Mouse (Mus musculus): ENCODE results near the gene Fmnl1. TPM values are rescaled to one million over a fixed set of nuclear protein-coding genes. Genes with fewer than 3 reads are reported as not detected.
"Not testable (repeated sequence)": the region's sequence is repeated elsewhere in the genome, so short reads cannot be mapped to it uniquely, and the experiment has no call there.

The Fmnl1 gene
- polyA plus RNA-seq, 1 experiment from 2014 or later, result 2.6 TPM

- Histone ChIP-seq H3K4me2 (no peak overlapping the region), H3K9ac (no peak overlapping the region), H3K27ac (replicated peaks) (no peak overlapping the region), H3K27me3 (replicated peaks) (0 out of 2 replicates have a peak, but pooled peaks cover 11% of the 10 kb centered on the region), H3K4me1 (no peaks in the 10 kb centered on the region), H3K9me3 (0 out of 2 replicates have a peak, but pooled peaks cover 4% of the 10 kb centered on the region), H3K4me3 (no peak overlapping the region), H3K36me3 (no peaks in the 10 kb centered on the region)
- WGBS, result 63% methylated on average over 8 of the region's 8 CpGs
- ATAC-seq (ENCODE audit: extremely low read depth, insufficient number of reproducible peaks, low FRiP score, low TSS enrichment), result no peak; the same call in 1 of the 2 replicates
Measured at GRCm38 (mm10) chr11:103210291-103210690, 39.4 kb downstream of the Fmnl1 start.

DNA sequence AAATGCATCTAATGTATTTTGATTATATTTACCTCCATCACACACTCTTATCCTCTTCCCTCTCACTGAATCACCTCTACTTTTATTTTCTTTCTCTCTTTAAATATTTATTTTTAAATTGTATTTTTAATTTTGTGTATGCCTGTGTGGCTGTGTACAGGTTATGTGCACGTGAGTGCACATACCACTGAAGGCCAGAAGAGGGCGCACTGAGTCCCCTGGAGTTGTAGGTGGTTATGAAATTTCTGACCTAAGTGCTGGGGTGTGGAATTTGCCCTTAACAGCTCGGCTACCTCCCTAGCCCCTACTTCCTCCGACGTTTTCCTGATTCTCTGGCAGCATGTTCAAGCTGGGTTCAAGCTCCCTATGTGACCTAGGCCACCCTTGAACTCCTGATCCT lies 42.8 kb downstream of the Fmnl1 start:
- Histone ChIP-seq H3K9me3 (0 out of 2 replicates have a peak, but pooled peaks cover 4% of the 10 kb centered on the region), H3K9ac (no peak overlapping the region), H3K4me2 (no peak overlapping the region), H3K27ac (replicated peaks) (no peak overlapping the region), H3K4me3 (no peak overlapping the region), H3K4me1 (peaks cover 11% of the 10 kb centered on the region; the same call in 1 of the 2 replicates), H3K27me3 (replicated peaks) (peaks cover 29% of the 10 kb centered on the region), H3K36me3 (no peaks in the 10 kb centered on the region)
- WGBS, result 77% methylated on average over 5 of the region's 5 CpGs
- ATAC-seq (ENCODE audit: extremely low read depth, insufficient number of reproducible peaks, low FRiP score, low TSS enrichment), result no peak

DNA sequence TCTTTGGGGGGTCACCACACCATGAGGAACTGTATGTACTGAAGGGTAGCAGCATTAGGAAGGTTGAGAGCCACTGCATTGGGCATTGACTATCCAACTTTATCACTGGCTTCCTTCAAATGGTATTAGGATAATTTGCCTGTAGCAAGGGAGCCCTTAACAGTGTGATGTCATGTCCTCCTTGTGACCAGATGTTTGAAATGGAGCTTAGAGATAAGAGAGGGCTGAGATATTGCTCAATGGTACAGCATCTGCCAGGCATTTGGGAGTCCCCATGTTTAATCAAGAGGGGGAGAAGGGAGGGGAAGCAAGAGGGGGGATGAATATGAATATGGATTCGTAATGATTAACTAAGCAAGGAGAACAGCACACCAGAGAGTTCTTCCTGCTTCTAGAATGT lies 44.4 kb downstream of the Fmnl1 start:
- no peak overlapping the region for H3K4me3 ChIP-seq
- WGBS, result 68% methylated on average over 1 of the region's 1 CpGs
- H3K9me3 ChIP-seq, result 0 out of 2 replicates have a peak, but pooled peaks cover 4% of the 10 kb centered on the region
- H3K27me3 ChIP-seq (replicated peaks), result peaks cover 36% of the 10 kb centered on the region
- H3K9ac ChIP-seq, result no peak overlapping the region
- H3K27ac ChIP-seq (replicated peaks), result no peak overlapping the region
- peaks cover 12% of the 10 kb centered on the region; the same call in 1 of the 2 replicates for H3K4me1 ChIP-seq
- H3K36me3 ChIP-seq, result peaks cover 12% of the 10 kb centered on the region
- no peak overlapping the region for H3K4me2 ChIP-seq
- ATAC-seq (ENCODE audit: extremely low read depth, insufficient number of reproducible peaks, low FRiP score, low TSS enrichment), result no peak

- 1% methylated on average over 45 of the region's 45 CpGs for WGBS
- Histone ChIP-seq H3K36me3 (peaks cover 28% of the 10 kb centered on the region), H3K4me2 (peak within 1 kb of the TSS; percentile 96), H3K4me1 (peaks cover 12% of the 10 kb centered on the region; the same call in 1 of the 2 replicates), H3K27ac (replicated peaks) (no peak within 1 kb of the TSS; the same call in 1 of the 2 replicates), H3K9me3 (0 out of 2 replicates have a peak, but pooled peaks cover 4% of the 10 kb centered on the region), H3K4me3 (peak within 1 kb of the TSS; percentile 57), H3K9ac (peak within 1 kb of the TSS; percentile 78), H3K27me3 (replicated peaks) (peaks cover 39% of the 10 kb centered on the region)
- ATAC-seq (ENCODE audit: extremely low read depth, insufficient number of reproducible peaks, low FRiP score, low TSS enrichment), result no peak
Measured at GRCm38 (mm10) chr11:103217790-103218516, 47.0 kb downstream of the Fmnl1 start, which contains the start of gene Spata32. Spata32 (minus strand) TSS chr11:103218432.

DNA sequence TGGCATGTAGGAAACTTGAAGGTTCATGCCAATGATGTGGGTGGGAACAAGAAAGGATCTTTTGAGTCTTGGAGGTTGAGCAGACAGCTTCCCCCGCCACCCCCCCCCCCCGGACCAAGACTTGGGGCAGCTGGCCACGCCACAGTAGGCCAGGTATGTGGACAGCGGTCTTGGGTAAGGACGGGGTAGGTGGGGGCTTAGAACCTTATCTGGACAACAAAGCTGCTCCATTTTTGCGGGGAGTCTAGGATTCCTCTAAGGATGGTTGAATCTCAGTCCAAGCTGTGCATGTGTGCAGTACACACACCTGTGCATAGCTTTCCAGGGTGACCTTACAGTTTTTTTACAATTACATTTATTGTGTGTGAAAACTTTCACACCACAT lies 47.6 kb downstream of the Fmnl1 start:
- Histone ChIP-seq H3K4me3 (peak overlapping the region; percentile 57), H3K27ac (replicated peaks) (no peak overlapping the region), H3K36me3 (peaks cover 33% of the 10 kb centered on the region), H3K4me2 (peak overlapping the region; percentile 96), H3K9ac (peak overlapping the region; percentile 78), H3K27me3 (replicated peaks) (peaks cover 39% of the 10 kb centered on the region), H3K4me1 (peaks cover 12% of the 10 kb centered on the region; the same call in 1 of the 2 replicates), H3K9me3 (0 out of 2 replicates have a peak, but pooled peaks cover 4% of the 10 kb centered on the region)
- 29% methylated on average over 6 of the region's 6 CpGs for WGBS
- no peak for ATAC-seq (ENCODE audit: extremely low read depth, insufficient number of reproducible peaks, low FRiP score, low TSS enrichment)

GRCm38 (mm10) chr11:103219259-103219658 lies 48.4 kb downstream of the Fmnl1 start:
- no peak overlapping the region for H3K9ac ChIP-seq
- peaks cover 16% of the 10 kb centered on the region; the same call in 1 of the 2 replicates for H3K4me1 ChIP-seq
- peaks cover 39% of the 10 kb centered on the region for H3K27me3 ChIP-seq (replicated peaks)
- H3K4me2 ChIP-seq, result no peak overlapping the region
- no peaks in the 10 kb centered on the region for H3K9me3 ChIP-seq
- ATAC-seq (ENCODE audit: extremely low read depth, insufficient number of reproducible peaks, low FRiP score, low TSS enrichment), result no peak
- H3K4me3 ChIP-seq, result no peak overlapping the region
- WGBS, result 83% methylated on average over 5 of the region's 5 CpGs
- peaks cover 41% of the 10 kb centered on the region for H3K36me3 ChIP-seq
- no peak overlapping the region for H3K27ac ChIP-seq (replicated peaks)

GRCm38 (mm10) chr11:103219995-103220394 lies 49.1 kb downstream of the Fmnl1 start:
- Histone ChIP-seq H3K27ac (replicated peaks) (no peak overlapping the region), H3K9ac (no peak overlapping the region), H3K9me3 (no peaks in the 10 kb centered on the region), H3K4me2 (no peak overlapping the region), H3K4me3 (no peak overlapping the region), H3K4me1 (peaks cover 18% of the 10 kb centered on the region; the same call in 1 of the 2 replicates), H3K36me3 (peaks cover 48% of the 10 kb centered on the region), H3K27me3 (replicated peaks) (peaks cover 39% of the 10 kb centered on the region)
- ATAC-seq (ENCODE audit: extremely low read depth, insufficient number of reproducible peaks, low FRiP score, low TSS enrichment), result no peak
- WGBS, result 78% methylated on average over 4 of the region's 4 CpGs

DNA sequence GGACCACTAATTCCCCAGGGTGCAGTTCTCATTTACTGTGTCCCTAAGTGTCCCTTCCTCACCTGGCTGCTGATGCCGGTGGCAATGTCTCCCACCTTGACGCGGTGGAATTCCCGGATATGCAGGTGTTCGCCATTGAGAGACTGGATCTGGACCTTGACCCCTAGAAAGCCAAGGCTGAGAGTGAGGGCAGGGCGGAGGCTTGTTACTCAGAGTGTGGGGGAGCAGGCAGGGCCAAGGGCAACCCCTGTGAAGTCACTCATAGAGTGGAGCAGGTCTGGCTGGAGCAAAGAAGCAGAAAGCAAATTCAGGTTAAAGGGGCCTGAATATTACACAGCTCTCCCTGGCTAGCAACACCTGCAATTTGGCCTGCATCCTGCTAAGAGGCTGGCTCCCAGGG lies 50.5 kb downstream of the Fmnl1 start:
- H3K27ac ChIP-seq (replicated peaks), result no peak overlapping the region
- no peaks in the 10 kb centered on the region for H3K9me3 ChIP-seq
- H3K36me3 ChIP-seq, result peaks cover 62% of the 10 kb centered on the region
- ATAC-seq (ENCODE audit: extremely low read depth, insufficient number of reproducible peaks, low FRiP score, low TSS enrichment), result no peak
- H3K9ac ChIP-seq, result no peak overlapping the region
- H3K4me2 ChIP-seq, result no peak overlapping the region
- peaks cover 18% of the 10 kb centered on the region; the same call in 1 of the 2 replicates for H3K4me1 ChIP-seq
- no peak overlapping the region for H3K4me3 ChIP-seq
- peaks cover 30% of the 10 kb centered on the region for H3K27me3 ChIP-seq (replicated peaks)
- WGBS, result 74% methylated on average over 6 of the region's 6 CpGs

- 75% methylated on average over 4 of the region's 4 CpGs for WGBS
- H3K4me2 ChIP-seq; H3K27ac ChIP-seq (replicated peaks); ATAC-seq (ENCODE audit: extremely low read depth, insufficient number of reproducible peaks, low FRiP score, low TSS enrichment); H3K4me3 ChIP-seq; H3K9me3 ChIP-seq; H3K9ac ChIP-seq: not testable (repeated sequence)
- peaks cover 75% of the 10 kb centered on the region for H3K36me3 ChIP-seq
- H3K4me1 ChIP-seq, result peaks cover 16% of the 10 kb centered on the region; the same call in 1 of the 2 replicates
- peaks cover 22% of the 10 kb centered on the region for H3K27me3 ChIP-seq (replicated peaks)
Measured at GRCm38 (mm10) chr11:103222718-103223117, 51.8 kb downstream of the Fmnl1 start.

DNA sequence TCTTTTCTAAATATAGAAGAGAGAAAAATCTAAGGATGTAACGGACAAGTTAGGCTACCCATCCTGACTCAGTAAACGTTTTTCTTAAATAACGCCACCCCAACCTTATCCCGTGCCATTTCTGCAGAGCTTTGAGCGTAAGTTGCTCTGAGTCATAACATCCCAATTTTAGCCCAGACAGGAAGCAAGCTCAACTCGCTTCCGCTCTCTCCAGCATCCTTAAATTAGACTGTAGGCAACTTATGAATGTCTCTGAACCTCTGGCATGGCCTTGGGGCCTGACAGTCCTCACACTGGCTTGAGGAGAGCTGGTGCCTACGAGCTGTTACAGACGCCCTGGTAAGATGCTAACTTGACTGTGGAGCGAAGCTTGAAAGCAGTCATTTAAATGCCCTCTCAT lies 52.5 kb downstream of the Fmnl1 start:
- Histone ChIP-seq H3K4me2 (no peak overlapping the region), H3K4me3 (no peak overlapping the region), H3K27ac (replicated peaks) (0 out of 2 replicates have a peak overlapping the region, but pooled peaks have one; percentile 29), H3K4me1 (peaks cover 10% of the 10 kb centered on the region; the same call in 1 of the 2 replicates), H3K9ac (no peak overlapping the region), H3K36me3 (peaks cover 81% of the 10 kb centered on the region), H3K9me3 (no peaks in the 10 kb centered on the region), H3K27me3 (replicated peaks) (peaks cover 22% of the 10 kb centered on the region)
- WGBS, result 68% methylated on average over 10 of the region's 10 CpGs
- no peak for ATAC-seq (ENCODE audit: extremely low read depth, insufficient number of reproducible peaks, low FRiP score, low TSS enrichment)

GRCm38 (mm10) chr11:103223951-103224456 lies 53.1 kb downstream of the Fmnl1 start:
- H3K4me1 ChIP-seq, result 0 out of 2 replicates have a peak, but pooled peaks cover 7% of the 10 kb centered on the region
- no peak overlapping the region for H3K4me2 ChIP-seq
- peaks cover 87% of the 10 kb centered on the region for H3K36me3 ChIP-seq
- peaks cover 20% of the 10 kb centered on the region for H3K27me3 ChIP-seq (replicated peaks)
- WGBS, result 65% methylated on average over 18 of the region's 18 CpGs
- no peak overlapping the region for H3K9ac ChIP-seq
- H3K4me3 ChIP-seq, result no peak overlapping the region
- H3K9me3 ChIP-seq, result no peaks in the 10 kb centered on the region
- peak overlapping the region; percentile 29; the same call in 1 of the 2 replicates for H3K27ac ChIP-seq (replicated peaks)
- ATAC-seq (ENCODE audit: extremely low read depth, insufficient number of reproducible peaks, low FRiP score, low TSS enrichment), result no peak

Measured in heart, embryonic 13.5 days (tissue).